8 mouse cellular contexts compared by ENCODE assay signal in genomic region chr11:24080541-24080940, GRCm38 (mm10). TPM values are rescaled to one million over a fixed set of nuclear protein-coding genes. Genes with fewer than 3 reads are reported as not detected.
DNase-seq lines count a peak whose midpoint lies in the region; ATAC-seq and TF ChIP-seq lines count a peak whose summit lies in the region.

No protein-coding gene starts in this region.

- no peaks in the 10 kb centered on the region for H3K9me3 ChIP-seq in hindbrain, embryonic 12.5 days (replicated peaks)
- no peaks in the 10 kb centered on the region for H3K9me3 ChIP-seq in lung, postnatal 0 days (ENCODE audit: low read length)

- H3K9ac ChIP-seq in hindbrain, embryonic 12.5 days, result peak overlapping the region; percentile 97
- no peak overlapping the region for H3K9ac ChIP-seq in lung, postnatal 0 days (replicated peaks; ENCODE audit: low read depth)

- H3K36me3 ChIP-seq in hindbrain, embryonic 12.5 days, result peaks cover 4% of the 10 kb centered on the region; the same call in 1 of the 2 replicates
- no peaks in the 10 kb centered on the region for H3K36me3 ChIP-seq in lung, postnatal 0 days (ENCODE audit: insufficient read depth, low read length)

- H3K4me2 ChIP-seq in hindbrain, embryonic 12.5 days (replicated peaks), result peak overlapping the region; percentile 90
- H3K4me2 ChIP-seq in lung, postnatal 0 days (replicated peaks; ENCODE audit: low read depth, low read length), result peak overlapping the region; percentile 100

- peak overlapping the region; percentile 98 for H3K27ac ChIP-seq in hindbrain, embryonic 12.5 days
- H3K27ac ChIP-seq in lung, postnatal 0 days (ENCODE audit: low read length), result no peak overlapping the region

- peak; percentile 29 for ATAC-seq in hindbrain, embryonic 12.5 days (ENCODE audit: low FRiP score)
- ATAC-seq in lung, postnatal 0 days, result 0 out of 2 replicates have a peak, but pooled peaks have one; percentile 1

- TF ChIP-seq CTCF in lung, postnatal 0 days (IDR thresholded peaks at IDR 0.05), result no peak

- TF ChIP-seq EP300 in lung, postnatal 0 days (IDR thresholded peaks at IDR 0.05), result no peak

- H3K4me3 ChIP-seq in hindbrain, embryonic 12.5 days, result peak overlapping the region; percentile 67
- H3K4me3 ChIP-seq in lung, postnatal 0 days (ENCODE audit: low read depth, low read length), result peak overlapping the region; percentile 66

- under 1% methylated on average over 29 of the region's 30 CpGs for WGBS in hindbrain, embryonic 12.5 days
- WGBS in lung, postnatal 0 days, result 1% methylated on average over 29 of the region's 30 CpGs

- peaks cover 22% of the 10 kb centered on the region for H3K4me1 ChIP-seq in hindbrain, embryonic 12.5 days
- H3K4me1 ChIP-seq in lung, postnatal 0 days (ENCODE audit: insufficient read depth, low read depth, low read length), result no peaks in the 10 kb centered on the region; the same call in 1 of the 2 replicates

- peak; percentile 51 to 57 for DNase-seq in cerebellum, postnatal 14 days
- DNase-seq in cerebellum, adult 9-11 months, result no peak
- peak; percentile 86 for DNase-seq in A20 (ENCODE audit: low read depth, low spot score)
- DNase-seq in embryo, embryonic 11.5 days (ENCODE audit: low read depth, low spot score), result peak; percentile 57
- DNase-seq in lung, postnatal 0 days (ENCODE audit: low spot score), result no peak
- peak; percentile 30 for DNase-seq in spleen, adult 12 weeks (ENCODE audit: low spot score)
- DNase-seq in urinary bladder, postnatal 10 days (ENCODE audit: low spot score), result no peak

- H3K27me3 ChIP-seq in hindbrain, embryonic 12.5 days, result no peaks in the 10 kb centered on the region
- H3K27me3 ChIP-seq in lung, postnatal 0 days (replicated peaks; ENCODE audit: insufficient read depth, low read length), result no peaks in the 10 kb centered on the region; the same call in 1 of the 2 replicates

RNA-seq across cellular contexts. Expression of gene Bcl11a, which starts 2.7 kb away (rescaled TPM):
- polyA plus RNA-seq in hindbrain, embryonic 12.5 days (2016; fragmentation: Nextera tagmentation; extraction: Ambion mirVana), result 89.1 and 94.8 TPM in 2 replicates
- 2.4 and 2.6 TPM in 2 replicates for polyA plus RNA-seq in lung, postnatal 0 days (2015; fragmentation: Nextera tagmentation; extraction: Ambion mirVana)

RNA-seq across cellular contexts. Expression of gene A830031A19Rik, which starts 5.7 kb away (rescaled TPM):
- polyA plus RNA-seq in hindbrain, embryonic 12.5 days (2016; fragmentation: Nextera tagmentation; extraction: Ambion mirVana), result not detected in 2 replicates
- not detected in 2 replicates for polyA plus RNA-seq in lung, postnatal 0 days (2015; fragmentation: Nextera tagmentation; extraction: Ambion mirVana)

Comparison
In these comparisons a context has a peak if more than half of its experiments do, and no peak if none do; other contexts are left out.
1. DNase-seq: peak in cerebellum, postnatal 14 days (2 of 2), A20 (single experiment), embryo, embryonic 11.5 days (single experiment) and spleen, adult 12 weeks (single experiment); none in cerebellum, adult 9-11 months (single experiment), lung, postnatal 0 days (single experiment) and urinary bladder, postnatal 10 days (single experiment).
2. RNA of gene Bcl11a, which starts 2.7 kb away (polyA plus RNA-seq): 89.1 to 94.8 TPM in hindbrain, embryonic 12.5 days; 2.4 to 2.6 TPM in lung, postnatal 0 days; every median in the first group is over 10 times any median in the second.